Mouse (Mus musculus): ENCODE data around the gene Il1r1.

DNA sequence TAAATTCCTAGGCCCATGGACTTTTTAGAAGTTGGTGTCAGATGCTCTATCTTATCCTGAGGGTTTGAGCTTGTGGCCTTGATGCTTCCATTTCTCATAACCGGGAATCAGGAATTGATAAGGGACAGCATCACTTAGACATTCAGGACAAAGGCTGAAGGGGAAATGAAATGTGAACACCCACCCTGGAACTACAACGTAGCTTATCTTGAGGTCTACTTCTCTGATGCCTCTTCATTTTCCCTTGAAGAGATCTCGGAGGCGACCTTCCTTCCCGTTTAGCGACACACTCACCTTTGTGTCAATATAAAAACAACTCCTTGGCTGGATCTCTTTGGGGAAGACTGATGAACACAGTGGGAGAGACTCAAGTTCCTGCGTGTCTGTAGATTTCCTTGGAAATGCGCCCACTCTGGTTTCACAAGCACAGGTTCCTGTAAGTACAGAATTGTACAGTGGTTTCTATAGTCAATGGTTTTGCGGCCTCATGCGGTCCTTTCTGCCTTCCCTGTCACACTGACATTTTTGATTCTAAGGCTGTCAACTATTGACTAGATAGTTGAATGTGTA lies 46.7 kb downstream of the Il1r1 start:
- TF ChIP-seq POLR2A (IDR thresholded peaks at IDR 0.05; ENCODE audit: borderline replicate concordance, control insufficient read depth, low read depth, low read length) (no peak), CTCF (IDR thresholded peaks at IDR 0.05; ENCODE audit: control insufficient read depth, insufficient read depth, low read length) (no peak)
